Mouse (Mus musculus): ENCODE data around the gene Spa17. TPM values are rescaled to one million over a fixed set of nuclear protein-coding genes. Genes with fewer than 3 reads are reported as not detected.
A peak's percentile ranks its signal among the peaks of the same experiment; 100 is the strongest.

Spa17 gene
- total and polyA plus RNA-seq, 2 experiments from 2014 or later: 13.8 to 14.0 TPM

- ATAC-seq (ENCODE audit: insufficient read depth, low read depth) (no peak), DNase-seq (ENCODE audit: low spot score) (no peak)
- Histone ChIP-seq H3K4me3 (ENCODE audit: low read depth, low read length) (peak overlapping the region; percentile 77), H3K27ac (ENCODE audit: low read depth) (peak overlapping the region; percentile 80), H3K9ac (replicated peaks; ENCODE audit: low read depth, low read length) (peak overlapping the region; percentile 67), H3K9me3 (replicated peaks; ENCODE audit: control insufficient read depth, low read length) (no peaks in the 10 kb centered on the region), H3K27me3 (ENCODE audit: control insufficient read depth, insufficient read depth, low read length) (no peaks in the 10 kb centered on the region), H3K4me2 (ENCODE audit: low read depth, low read length) (peak overlapping the region; percentile 74), H3K36me3 (replicated peaks; ENCODE audit: control insufficient read depth, insufficient read depth, low read length) (peaks cover 36% of the 10 kb centered on the region), H3K4me1 (ENCODE audit: control insufficient read depth, insufficient read depth) (peaks cover 6% of the 10 kb centered on the region; the same call in 1 of the 2 replicates)
- WGBS: 34% methylated on average over 8 of the region's 8 CpGs
- TF ChIP-seq EP300 (IDR thresholded peaks at IDR 0.05; ENCODE audit: low read depth) (no peak), CTCF (IDR thresholded peaks at IDR 0.05; ENCODE audit: low read depth) (no peak)
Measured at GRCm38 (mm10) chr9:37655961-37656360, 42.4 kb upstream of the Spa17 start.

- Histone ChIP-seq H3K9ac (replicated peaks; ENCODE audit: low read depth, low read length) (no peak overlapping the region), H3K9me3 (replicated peaks; ENCODE audit: control insufficient read depth, low read length) (no peaks in the 10 kb centered on the region), H3K27ac (ENCODE audit: low read depth) (no peak overlapping the region), H3K27me3 (ENCODE audit: control insufficient read depth, insufficient read depth, low read length) (no peaks in the 10 kb centered on the region), H3K4me2 (ENCODE audit: low read depth, low read length) (no peak overlapping the region), H3K4me3 (ENCODE audit: low read depth, low read length) (no peak overlapping the region), H3K36me3 (replicated peaks; ENCODE audit: control insufficient read depth, insufficient read depth, low read length) (peaks cover 57% of the 10 kb centered on the region), H3K4me1 (ENCODE audit: control insufficient read depth, insufficient read depth) (peaks cover 6% of the 10 kb centered on the region; the same call in 1 of the 2 replicates)
- DNase-seq (ENCODE audit: low spot score) (no peak), ATAC-seq (ENCODE audit: insufficient read depth, low read depth) (no peak)
- TF ChIP-seq CTCF (IDR thresholded peaks at IDR 0.05; ENCODE audit: low read depth) (no peak), EP300 (IDR thresholded peaks at IDR 0.05; ENCODE audit: low read depth) (no peak)
- WGBS: 37% methylated on average over 5 of the region's 5 CpGs
Measured at GRCm38 (mm10) chr9:37653836-37654235, 40.3 kb upstream of the Spa17 start.

- TF ChIP-seq EP300 (IDR thresholded peaks at IDR 0.05; ENCODE audit: low read depth): no peak
- no peak for TF ChIP-seq CTCF (IDR thresholded peaks at IDR 0.05; ENCODE audit: low read depth)
- H3K4me2 ChIP-seq (ENCODE audit: low read depth, low read length): no peak overlapping the region
- no peak overlapping the region for H3K4me3 ChIP-seq (ENCODE audit: low read depth, low read length)
- no peaks in the 10 kb centered on the region for H3K4me1 ChIP-seq (ENCODE audit: control insufficient read depth, insufficient read depth)
- no peak overlapping the region for H3K27ac ChIP-seq (ENCODE audit: low read depth)
- peaks cover 73% of the 10 kb centered on the region for H3K36me3 ChIP-seq (replicated peaks; ENCODE audit: control insufficient read depth, insufficient read depth, low read length)
- no peak for DNase-seq (ENCODE audit: low spot score)
- H3K9ac ChIP-seq (replicated peaks; ENCODE audit: low read depth, low read length): no peak overlapping the region
- whole genome bisulfite sequencing: 89% methylated on average over 5 of the region's 5 CpGs
- no peak for ATAC-seq (ENCODE audit: insufficient read depth, low read depth)
- H3K27me3 ChIP-seq (ENCODE audit: control insufficient read depth, insufficient read depth, low read length): no peaks in the 10 kb centered on the region
- no peaks in the 10 kb centered on the region for H3K9me3 ChIP-seq (replicated peaks; ENCODE audit: control insufficient read depth, low read length)
Measured at GRCm38 (mm10) chr9:37650639-37651038, 37.1 kb upstream of the Spa17 start.

- peaks cover 40% of the 10 kb centered on the region for H3K36me3 ChIP-seq (replicated peaks; ENCODE audit: control insufficient read depth, insufficient read depth, low read length)
- DNase-seq (ENCODE audit: low spot score) (no peak), ATAC-seq (ENCODE audit: insufficient read depth, low read depth) (no peak)
- H3K4me2 ChIP-seq (ENCODE audit: low read depth, low read length): no peak overlapping the region
- no peaks in the 10 kb centered on the region for H3K9me3 ChIP-seq (replicated peaks; ENCODE audit: control insufficient read depth, low read length)
- H3K27me3 ChIP-seq (ENCODE audit: control insufficient read depth, insufficient read depth, low read length): no peaks in the 10 kb centered on the region
- H3K4me3 ChIP-seq (ENCODE audit: low read depth, low read length): no peak overlapping the region
- H3K4me1 ChIP-seq (ENCODE audit: control insufficient read depth, insufficient read depth): no peaks in the 10 kb centered on the region
- no peak overlapping the region for H3K27ac ChIP-seq (ENCODE audit: low read depth)
- TF ChIP-seq CTCF (IDR thresholded peaks at IDR 0.05; ENCODE audit: low read depth) (no peak), EP300 (IDR thresholded peaks at IDR 0.05; ENCODE audit: low read depth) (no peak)
- no peak overlapping the region for H3K9ac ChIP-seq (replicated peaks; ENCODE audit: low read depth, low read length)
- WGBS: 63% methylated on average over 3 of the region's 3 CpGs
Measured at GRCm38 (mm10) chr9:37646246-37646645, 32.7 kb upstream of the Spa17 start.

- TF ChIP-seq EP300 (IDR thresholded peaks at IDR 0.05; ENCODE audit: low read depth) (no peak), CTCF (IDR thresholded peaks at IDR 0.05; ENCODE audit: low read depth) (no peak)
- ATAC-seq (ENCODE audit: insufficient read depth, low read depth): no peak
- no peak overlapping the region for H3K27ac ChIP-seq (ENCODE audit: low read depth)
Measured at GRCm38 (mm10) chr9:37638721-37639120, 25.2 kb upstream of the Spa17 start.

GRCm38 (mm10) chr9:37636800-37637542 lies 23.4 kb upstream of the Spa17 start:
- Histone ChIP-seq H3K36me3 (replicated peaks; ENCODE audit: control insufficient read depth, insufficient read depth, low read length) (no peaks in the 10 kb centered on the region), H3K4me2 (ENCODE audit: low read depth, low read length) (no peak overlapping the region), H3K4me1 (ENCODE audit: control insufficient read depth, insufficient read depth) (no peaks in the 10 kb centered on the region), H3K27me3 (ENCODE audit: control insufficient read depth, insufficient read depth, low read length) (no peaks in the 10 kb centered on the region), H3K27ac (ENCODE audit: low read depth) (no peak overlapping the region), H3K9me3 (replicated peaks; ENCODE audit: control insufficient read depth, low read length) (no peaks in the 10 kb centered on the region), H3K9ac (replicated peaks; ENCODE audit: low read depth, low read length) (no peak overlapping the region), H3K4me3 (ENCODE audit: low read depth, low read length) (no peak overlapping the region)
- TF ChIP-seq CTCF (IDR thresholded peaks at IDR 0.05; ENCODE audit: low read depth) (no peak), EP300 (IDR thresholded peaks at IDR 0.05; ENCODE audit: low read depth) (no peak)
- ATAC-seq (ENCODE audit: insufficient read depth, low read depth) (no peak), DNase-seq (ENCODE audit: low spot score) (no peak)
- 33% methylated on average over 6 of the region's 6 CpGs for WGBS

More at GRCm38 (mm10) chr9:37638721-37639120, 25.2 kb upstream of the Spa17 start:
- no peak overlapping the region for H3K4me3 ChIP-seq (ENCODE audit: low read depth, low read length)
- no peaks in the 10 kb centered on the region for H3K4me1 ChIP-seq (ENCODE audit: control insufficient read depth, insufficient read depth)
- 73% methylated on average over 3 of the region's 3 CpGs for WGBS
- no peaks in the 10 kb centered on the region for H3K9me3 ChIP-seq (replicated peaks; ENCODE audit: control insufficient read depth, low read length)
- H3K4me2 ChIP-seq (ENCODE audit: low read depth, low read length): no peak overlapping the region
- H3K9ac ChIP-seq (replicated peaks; ENCODE audit: low read depth, low read length): no peak overlapping the region
- H3K36me3 ChIP-seq (replicated peaks; ENCODE audit: control insufficient read depth, insufficient read depth, low read length): no peaks in the 10 kb centered on the region
- no peak for DNase-seq (ENCODE audit: low spot score)
- no peaks in the 10 kb centered on the region for H3K27me3 ChIP-seq (ENCODE audit: control insufficient read depth, insufficient read depth, low read length)
